Mouse (Mus musculus) liver, embryonic 15.5 days (tissue): Measurements from ENCODE around the gene Coq8b. TPM values are rescaled to one million over a fixed set of nuclear protein-coding genes. Genes with fewer than 3 reads are reported as not detected.

Experiments used
- ATAC-seq: fragments of 200-750 bp; cut with Nextera tagmentation; 2 replicates; pipeline ENCODE4 v1.8.0; 2017; ENCODE audit warnings: moderate number of reproducible peaks, mild to moderate bottlenecking, moderate library complexity; ENCODE audit not compliant: insufficient read depth
- H3K27ac ChIP-seq: fragments of 300-500 bp; sonication (generic); replicated peaks from 2 replicates; pipeline ENCODE4 v1.5.1; 2015; ENCODE audit warnings: mild to moderate bottlenecking, inconsistent platforms
- H3K27me3 ChIP-seq: fragments of 300-500 bp; sonication (generic); 2 replicates; pipeline ENCODE4 v1.6.1; 2015; ENCODE audit warnings: mild to moderate bottlenecking, inconsistent platforms
- H3K36me3 ChIP-seq: fragments of 300-500 bp; sonication (generic); replicated peaks from 2 replicates; pipeline ENCODE4 v1.6.1; 2015; ENCODE audit warnings: moderate library complexity, mild to moderate bottlenecking, inconsistent platforms
- H3K4me1 ChIP-seq: fragments of 300-500 bp; sonication (generic); replicated peaks from 2 replicates; pipeline ENCODE4 v1.6.1; 2015; ENCODE audit warnings: inconsistent platforms
- H3K4me2 ChIP-seq: fragments of 300-500 bp; sonication (generic); 2 replicates; pipeline ENCODE4 v1.6.1; 2015; ENCODE audit warnings: moderate library complexity, mild to moderate bottlenecking, inconsistent platforms
- H3K4me3 ChIP-seq: fragments of 300-500 bp; sonication (generic); replicated peaks from 2 replicates; pipeline ENCODE4 v1.5.1; 2015; ENCODE audit warnings: mild to moderate bottlenecking, inconsistent platforms
- H3K9ac ChIP-seq: fragments of 300-500 bp; sonication (generic); 2 replicates; pipeline ENCODE4 v1.6.1; 2015; ENCODE audit warnings: moderate library complexity, mild to moderate bottlenecking, inconsistent platforms
- H3K9me3 ChIP-seq: fragments of 300-500 bp; sonication (generic); replicated peaks from 2 replicates; pipeline ENCODE4 v1.6.1; 2016; ENCODE audit warnings: inconsistent platforms
- WGBS: fragments of 180-500 bp; shearing (Covaris S2); methylation state at CpG from one replicate; pipeline ENCODE4 v1.1.7; 2015; ENCODE audit warnings: mixed read lengths; ENCODE audit not compliant: insufficient replicate concordance; 5-methylcytosine and 5-hydroxymethylcytosine counted together
- polyA plus RNA-seq: library from polyadenylated mRNA; unstranded; fragments of >200 nt; fragmentation: Nextera tagmentation; extraction: Ambion mirVana; gene quantifications from 2 replicates; pipeline ENCODE4 v1.2.1, GENCODE M21; 2015

Gene Coq8b
- polyA plus RNA-seq, 1 experiment from 2014 or later: 23.8 TPM

DNA sequence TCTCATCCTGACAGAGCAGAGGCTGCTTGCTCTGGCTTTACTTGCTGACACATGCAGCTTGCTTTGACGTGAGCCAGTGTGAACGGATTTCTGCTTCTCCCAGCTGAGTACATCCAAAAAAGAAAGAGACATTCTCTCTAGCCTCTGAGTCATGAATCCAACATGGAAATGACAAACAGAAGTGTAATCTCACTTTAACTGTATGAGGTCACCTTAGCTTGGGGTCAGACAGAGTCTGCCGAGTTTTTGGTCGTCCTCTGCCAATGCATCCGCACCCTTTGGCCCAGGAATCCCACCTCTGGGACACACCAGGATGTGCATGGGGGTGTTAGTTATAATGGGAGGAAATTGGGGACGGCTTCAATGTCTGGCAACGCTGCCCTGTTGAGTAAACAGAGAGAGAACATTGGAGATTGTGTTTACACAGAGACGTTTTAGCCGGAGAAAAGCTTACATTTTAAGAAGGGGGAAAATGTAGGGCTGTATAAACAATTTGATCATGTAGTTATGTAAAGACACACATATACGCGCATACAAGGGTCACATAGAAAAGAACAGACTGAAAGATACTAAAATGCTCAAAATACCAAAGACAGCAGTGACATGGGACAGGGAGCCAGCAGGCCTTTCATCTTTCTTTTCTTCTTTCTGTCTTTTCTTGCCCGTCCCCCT lies 59.1 kb downstream of the Coq8b start:
- H3K27me3 ChIP-seq: peaks cover 2% of the 10 kb centered on the region; the same call in 1 of the 2 replicates
- 33% methylated on average over 12 of the region's 12 CpGs for WGBS
- H3K4me3 ChIP-seq: no peak overlapping the region
- no peak for ATAC-seq
- H3K4me1 ChIP-seq: no peaks in the 10 kb centered on the region
- no peak overlapping the region for H3K9ac ChIP-seq
- H3K9me3 ChIP-seq: no peaks in the 10 kb centered on the region
- H3K36me3 ChIP-seq: no peaks in the 10 kb centered on the region
- no peak overlapping the region for H3K27ac ChIP-seq
- H3K4me2 ChIP-seq: no peak overlapping the region

DNA sequence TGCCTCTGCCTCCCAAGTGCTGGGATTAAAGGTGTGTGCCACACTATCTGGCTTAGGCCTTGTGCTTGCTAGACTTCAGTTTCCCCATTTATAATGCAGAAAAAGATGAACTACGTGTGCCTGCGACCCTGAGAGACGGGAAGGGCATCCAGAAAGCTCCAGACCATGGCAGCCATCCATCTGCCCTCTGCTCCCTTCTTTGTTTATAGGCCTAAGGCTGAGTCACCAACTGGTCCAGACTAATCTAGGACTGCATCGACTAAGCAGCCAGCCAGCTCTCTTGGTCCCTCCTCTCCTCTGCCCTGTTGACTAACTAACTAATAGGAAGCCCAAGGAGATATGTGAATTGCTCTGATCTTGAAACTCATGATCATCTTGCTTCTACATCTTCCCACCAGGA lies 63.1 kb downstream of the Coq8b start:
- Histone ChIP-seq H3K27ac (no peak overlapping the region), H3K36me3 (no peaks in the 10 kb centered on the region), H3K9ac (no peak overlapping the region), H3K4me1 (no peaks in the 10 kb centered on the region), H3K4me2 (no peak overlapping the region), H3K27me3 (peaks cover 5% of the 10 kb centered on the region; the same call in 1 of the 2 replicates), H3K9me3 (no peaks in the 10 kb centered on the region), H3K4me3 (no peak overlapping the region)
- 69% methylated on average over 4 of the region's 4 CpGs for WGBS
- no peak for ATAC-seq

DNA sequence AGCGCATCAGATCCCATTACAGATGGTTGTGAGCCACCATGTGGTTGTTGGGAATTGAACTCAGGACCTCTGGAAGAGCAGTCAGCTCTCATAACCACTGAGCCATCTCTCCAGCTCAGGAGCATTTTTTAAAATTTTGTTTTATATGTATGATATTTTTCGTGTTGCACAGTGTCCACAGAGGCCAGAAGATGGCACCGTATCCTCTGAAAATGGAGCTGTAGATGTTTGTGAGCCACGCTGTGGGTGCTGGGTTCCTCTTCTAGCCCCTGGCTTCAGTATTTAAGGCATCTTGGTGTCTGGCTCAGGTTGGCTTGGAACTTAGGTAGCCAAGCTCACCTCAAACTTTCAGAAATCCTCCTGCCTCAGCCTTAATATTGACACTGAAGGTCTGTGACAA lies 63.7 kb downstream of the Coq8b start:
- H3K9me3 ChIP-seq: no peaks in the 10 kb centered on the region
- H3K36me3 ChIP-seq: no peaks in the 10 kb centered on the region
- no peaks in the 10 kb centered on the region for H3K4me1 ChIP-seq
- no peak overlapping the region for H3K9ac ChIP-seq
- ATAC-seq: no peak
- no peak overlapping the region for H3K27ac ChIP-seq
- H3K4me2 ChIP-seq: no peak overlapping the region
- H3K4me3 ChIP-seq: no peak overlapping the region
- WGBS: 77% methylated on average over 4 of the region's 4 CpGs
- H3K27me3 ChIP-seq: peaks cover 6% of the 10 kb centered on the region; the same call in 1 of the 2 replicates

DNA sequence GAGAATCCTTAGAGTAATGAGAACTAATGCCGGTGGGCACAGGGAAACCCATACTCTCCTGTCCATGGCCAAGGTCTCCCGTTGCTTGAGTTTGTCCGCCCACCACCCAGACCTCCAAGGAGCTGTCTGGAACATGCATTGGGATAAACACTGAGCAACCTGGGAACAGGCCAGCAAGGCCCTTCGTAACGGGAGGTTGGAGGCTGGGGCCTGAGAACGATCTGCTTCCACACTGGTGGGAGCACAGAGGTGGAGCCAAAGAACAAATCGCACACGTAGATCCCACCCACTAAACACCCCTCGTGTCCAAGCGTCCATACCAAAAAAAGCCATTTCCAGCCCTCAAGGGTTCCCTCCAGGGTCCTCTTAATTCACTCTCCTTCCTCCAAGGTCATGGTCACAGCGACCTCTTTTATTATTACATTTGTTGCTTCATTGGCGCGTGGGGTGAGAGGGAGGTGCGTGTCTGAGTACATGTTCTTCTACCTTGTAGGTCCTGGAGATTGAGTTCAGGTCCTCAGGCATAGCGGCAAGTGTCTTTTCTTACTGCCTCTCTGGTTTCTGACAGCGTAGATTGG lies 65.3 kb downstream of the Coq8b start:
- no peak overlapping the region for H3K4me3 ChIP-seq
- H3K4me1 ChIP-seq: no peaks in the 10 kb centered on the region
- ATAC-seq: no peak
- H3K4me2 ChIP-seq: no peak overlapping the region
- no peaks in the 10 kb centered on the region for H3K36me3 ChIP-seq
- H3K9ac ChIP-seq: no peak overlapping the region
- peaks cover 12% of the 10 kb centered on the region; the same call in 1 of the 2 replicates for H3K27me3 ChIP-seq
- WGBS: 69% methylated on average over 16 of the region's 16 CpGs
- H3K9me3 ChIP-seq: no peaks in the 10 kb centered on the region
- no peak overlapping the region for H3K27ac ChIP-seq

DNA sequence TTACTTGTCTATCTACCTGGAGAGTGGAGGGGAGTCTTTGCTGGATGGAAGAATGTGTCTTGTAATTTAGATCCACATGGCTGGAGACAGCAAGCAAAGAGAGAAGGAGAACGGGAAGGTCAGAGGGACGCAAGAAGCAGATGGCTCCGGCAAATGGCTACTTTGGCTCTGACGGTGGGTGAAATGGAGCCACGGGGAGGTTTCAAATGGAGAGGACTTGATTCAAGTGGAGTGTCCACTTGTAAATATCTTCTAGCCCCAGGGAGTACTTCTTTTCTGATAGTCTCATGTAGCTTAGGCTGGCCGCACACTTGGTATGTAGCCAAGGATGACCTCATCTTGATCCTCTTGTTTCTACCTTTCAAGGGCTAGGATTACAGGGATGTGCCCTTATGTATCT lies 66.0 kb downstream of the Coq8b start:
- no peaks in the 10 kb centered on the region for H3K9me3 ChIP-seq
- no peak overlapping the region for H3K4me2 ChIP-seq
- no peak for ATAC-seq
- H3K9ac ChIP-seq: no peak overlapping the region
- H3K27me3 ChIP-seq: peaks cover 12% of the 10 kb centered on the region
- WGBS: 80% methylated on average over 6 of the region's 6 CpGs
- no peak overlapping the region for H3K4me3 ChIP-seq
- no peaks in the 10 kb centered on the region for H3K36me3 ChIP-seq
- H3K27ac ChIP-seq: no peak overlapping the region
- no peaks in the 10 kb centered on the region for H3K4me1 ChIP-seq

DNA sequence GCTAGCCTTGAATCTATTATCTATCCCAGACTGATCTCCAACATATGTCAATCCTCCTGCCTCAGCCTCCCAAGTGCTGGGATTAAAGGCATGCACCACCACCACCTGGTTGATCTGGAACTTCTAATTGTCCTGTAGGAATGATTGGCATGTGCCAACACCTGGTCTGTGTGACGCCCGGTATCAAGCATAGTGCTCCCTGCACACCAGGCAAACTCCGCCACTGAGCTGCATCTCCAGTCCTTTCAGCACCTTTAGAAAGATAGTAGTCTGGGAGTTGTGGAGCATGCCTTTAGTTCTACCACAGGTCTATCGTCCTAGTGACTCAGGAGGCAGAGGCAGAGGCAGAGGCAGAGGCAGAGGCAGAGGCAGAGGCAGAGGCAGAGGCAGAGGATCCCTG lies 67.5 kb downstream of the Coq8b start:
- 58% methylated on average over 4 of the region's 4 CpGs for WGBS
- no peak for ATAC-seq

DNA sequence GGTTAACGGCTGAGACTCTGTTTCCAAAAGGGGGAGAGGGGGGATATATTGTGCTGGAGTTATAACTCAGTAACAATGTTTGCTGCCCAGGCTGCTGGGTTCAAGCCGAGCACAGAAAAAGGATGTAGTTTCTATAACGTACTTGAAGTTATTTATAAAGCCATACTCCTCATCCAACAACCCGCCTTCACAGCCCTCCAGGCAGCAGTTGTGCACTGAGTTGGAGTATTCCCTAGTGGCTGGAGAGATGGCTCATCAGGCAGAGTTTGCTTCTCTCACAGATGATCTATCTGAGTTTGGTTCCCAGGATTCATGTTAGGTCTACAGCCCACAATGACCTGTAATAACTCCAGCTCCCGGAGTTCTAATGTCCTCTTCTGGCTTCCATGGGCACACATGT lies 68.0 kb downstream of the Coq8b start:
- H3K4me2 ChIP-seq: no peak overlapping the region
- H3K9me3 ChIP-seq: no peaks in the 10 kb centered on the region
- 62% methylated on average over 5 of the region's 5 CpGs for WGBS
- peaks cover 12% of the 10 kb centered on the region for H3K27me3 ChIP-seq
- ATAC-seq: no peak
- H3K4me3 ChIP-seq: no peak overlapping the region
- H3K4me1 ChIP-seq: no peaks in the 10 kb centered on the region
- H3K9ac ChIP-seq: no peak overlapping the region
- H3K27ac ChIP-seq: no peak overlapping the region
- H3K36me3 ChIP-seq: no peaks in the 10 kb centered on the region

More for the DNA sequence above, 67.5 kb downstream of the Coq8b start:
- Histone ChIP-seq H3K4me1 (no peaks in the 10 kb centered on the region), H3K27me3 (peaks cover 12% of the 10 kb centered on the region), H3K9ac (no peak overlapping the region), H3K4me2 (no peak overlapping the region), H3K36me3 (no peaks in the 10 kb centered on the region), H3K4me3 (no peak overlapping the region), H3K27ac (no peak overlapping the region), H3K9me3 (no peaks in the 10 kb centered on the region)

DNA sequence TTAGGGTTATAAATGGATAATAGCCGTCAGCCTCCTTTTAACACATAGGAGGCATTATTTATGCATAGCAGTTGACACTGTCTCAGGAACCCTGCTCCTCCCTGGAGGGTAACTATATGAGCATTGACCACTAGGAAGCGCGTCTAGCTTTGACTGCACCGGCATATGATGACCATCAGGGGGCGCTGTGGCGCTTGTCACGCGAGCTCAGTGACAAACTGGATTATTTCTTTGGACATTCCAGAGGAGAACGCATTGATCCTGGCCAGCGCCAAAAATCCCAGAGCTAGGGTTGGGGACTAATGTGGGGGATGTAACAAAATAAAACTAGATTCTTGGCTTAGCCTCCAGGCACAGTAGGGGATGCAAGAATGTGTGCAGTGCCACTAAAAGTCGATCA lies 69.3 kb downstream of the Coq8b start:
- Histone ChIP-seq H3K27me3 (peaks cover 12% of the 10 kb centered on the region), H3K27ac (no peak overlapping the region), H3K36me3 (no peaks in the 10 kb centered on the region), H3K4me3 (no peak overlapping the region), H3K9ac (no peak overlapping the region), H3K9me3 (no peaks in the 10 kb centered on the region), H3K4me1 (no peaks in the 10 kb centered on the region), H3K4me2 (no peak overlapping the region)
- 7% methylated on average over 11 of the region's 11 CpGs for WGBS
- ATAC-seq: no peak

DNA sequence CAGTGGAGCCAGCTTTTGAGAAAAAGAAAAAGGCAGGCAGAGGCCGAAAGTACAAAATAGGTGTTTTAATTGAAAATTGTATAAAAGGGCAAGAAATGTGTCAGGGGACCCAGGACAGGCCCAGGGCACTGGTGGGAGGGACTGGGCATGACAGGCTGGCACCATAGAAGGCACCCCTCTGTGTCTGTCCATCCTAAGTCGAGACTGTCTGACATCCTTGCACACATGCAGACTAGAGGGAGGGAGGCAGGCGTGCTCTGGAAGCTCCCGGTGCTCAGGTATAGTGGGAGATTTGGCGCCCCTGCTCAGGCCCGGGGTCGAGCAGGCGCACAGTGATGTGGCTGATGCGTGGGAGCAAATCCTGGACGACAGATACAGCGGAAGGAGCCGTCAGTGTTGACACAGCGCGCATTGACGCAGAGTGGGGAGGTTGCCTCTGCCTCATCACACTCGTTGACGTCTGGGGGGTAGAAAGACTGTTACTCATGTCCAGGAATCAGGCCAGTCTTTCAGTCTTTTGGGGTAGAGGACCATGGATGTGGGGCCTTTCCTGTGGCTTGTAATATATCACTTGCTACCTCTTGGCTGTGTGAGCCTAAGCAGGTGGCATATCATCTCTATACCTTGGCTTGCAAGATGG lies 72.4 kb downstream of the Coq8b start:
- H3K27me3 ChIP-seq: peaks cover 37% of the 10 kb centered on the region
- no peak for ATAC-seq

DNA sequence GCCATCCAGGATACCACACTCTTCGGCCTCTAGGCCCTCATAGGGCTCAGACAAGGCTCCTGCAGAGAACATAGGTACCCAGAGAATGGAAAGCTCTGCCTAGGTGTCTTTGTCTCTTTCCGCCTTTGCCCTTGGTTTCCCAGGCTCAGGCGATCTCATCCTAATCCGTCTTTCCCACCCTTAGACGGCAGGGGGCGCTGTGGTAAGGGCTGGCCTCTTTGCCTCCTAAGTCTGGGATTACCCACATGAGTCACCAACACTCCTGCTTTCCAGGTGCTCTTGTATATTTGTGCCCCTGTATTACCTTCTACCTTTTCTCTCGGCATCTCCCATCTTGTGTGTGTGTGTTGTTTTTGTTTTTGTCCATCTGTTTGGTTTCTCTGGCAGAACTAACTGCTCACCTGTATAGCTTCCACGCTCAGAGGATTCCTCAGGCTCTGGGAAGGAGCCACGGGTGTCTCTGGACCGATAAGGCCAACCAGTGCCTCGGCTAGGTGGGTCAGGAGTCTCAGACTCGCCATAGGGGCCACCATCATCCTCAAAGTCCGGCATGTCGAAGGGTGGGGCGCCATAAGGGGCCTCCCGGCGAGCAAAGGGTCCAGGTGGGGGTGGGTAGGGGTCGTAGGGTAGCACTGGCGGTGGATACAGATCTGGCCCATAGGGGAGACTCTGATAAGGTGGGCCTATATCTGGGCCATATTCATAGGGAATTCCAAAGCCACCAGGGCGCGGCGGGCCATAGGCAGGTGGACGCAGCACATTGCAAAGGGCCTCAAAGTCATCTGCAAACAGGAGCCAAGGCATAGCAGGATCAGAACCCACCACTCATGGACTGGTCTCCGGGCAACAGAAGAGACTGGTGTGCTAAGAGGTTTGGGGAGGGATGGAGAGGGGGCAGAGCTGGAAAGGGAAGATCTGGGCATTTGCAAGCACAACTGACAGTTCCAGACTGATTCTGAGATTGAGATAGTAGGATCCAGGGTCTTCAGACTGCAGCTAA lies 73.6 kb downstream of the Coq8b start:
- Histone ChIP-seq H3K4me2 (no peak overlapping the region), H3K27me3 (peaks cover 42% of the 10 kb centered on the region), H3K4me3 (no peak overlapping the region), H3K27ac (no peak overlapping the region), H3K36me3 (no peaks in the 10 kb centered on the region), H3K4me1 (peaks cover 13% of the 10 kb centered on the region), H3K9me3 (no peaks in the 10 kb centered on the region), H3K9ac (no peak overlapping the region)
- whole genome bisulfite sequencing: 56% methylated on average over 24 of the region's 24 CpGs
- no peak for ATAC-seq

More for the DNA sequence above, 72.4 kb downstream of the Coq8b start:
- Histone ChIP-seq H3K4me2 (no peak overlapping the region), H3K4me1 (peaks cover 9% of the 10 kb centered on the region), H3K4me3 (no peak overlapping the region), H3K36me3 (no peaks in the 10 kb centered on the region), H3K9ac (no peak overlapping the region), H3K9me3 (no peaks in the 10 kb centered on the region), H3K27ac (no peak overlapping the region)
- WGBS: 68% methylated on average over 17 of the region's 17 CpGs

DNA sequence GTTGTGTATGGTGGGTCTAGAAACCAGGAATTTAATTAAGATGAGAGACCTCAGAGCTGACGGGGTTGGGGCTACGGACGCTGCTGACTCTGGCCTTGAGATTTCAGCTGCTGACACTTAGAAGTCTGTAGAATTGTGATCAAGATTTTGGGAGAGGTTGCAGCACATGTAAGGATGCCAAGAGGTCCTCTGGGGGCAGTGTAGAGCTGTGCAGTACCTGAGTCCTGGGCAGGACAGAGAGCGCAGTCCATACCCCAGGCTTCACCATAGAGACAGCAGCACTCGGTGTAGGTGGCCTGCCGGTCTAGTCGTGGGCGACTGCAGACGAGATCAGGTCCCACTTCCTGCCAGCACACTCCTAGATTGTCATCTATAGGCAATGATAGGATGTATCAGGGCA lies 74.7 kb downstream of the Coq8b start:
- Histone ChIP-seq H3K4me2 (no peak overlapping the region), H3K27ac (no peak overlapping the region), H3K36me3 (no peaks in the 10 kb centered on the region), H3K4me3 (no peak overlapping the region), H3K4me1 (peaks cover 13% of the 10 kb centered on the region), H3K9me3 (no peaks in the 10 kb centered on the region), H3K27me3 (peaks cover 44% of the 10 kb centered on the region), H3K9ac (no peak overlapping the region)
- WGBS: 52% methylated on average over 9 of the region's 9 CpGs
- ATAC-seq: no peak
